Mouse (Mus musculus) cerebellum, postnatal 36 days (tissue): Measurements from ENCODE around the gene Irf3.

Experiments used
- DNase-seq, 2 experiments: peaks; one replicate each; pipeline ENCODE4 v3.0.0; 2021 to 2022; ENCODE audit warnings: mixed read lengths in 2 of 2

Irf3 gene

GRCm38 (mm10) chr7:44997231-44997939 lies at the start of gene Irf3:
Irf3 (plus strand) TSS chr7:44997648.
- peak; percentile 94 to 97 for DNase-seq

- DNase-seq = no peak
Observed at GRCm38 (mm10) chr7:44949922-44950321, 47.5 kb upstream of the Irf3 start.

GRCm38 (mm10) chr7:44951960-44952359 lies 45.5 kb upstream of the Irf3 start:
- no peak for DNase-seq

GRCm38 (mm10) chr7:44952611-44953306 lies 44.7 kb upstream of the Irf3 start:
- DNase-seq = peak; percentile 76 to 79

GRCm38 (mm10) chr7:44953561-44953960 lies 43.9 kb upstream of the Irf3 start:
- DNase-seq = no peak

GRCm38 (mm10) chr7:44954091-44954885 lies 43.2 kb upstream of the Irf3 start:
- DNase-seq = no peak

- no peak for DNase-seq
Observed at GRCm38 (mm10) chr7:44955628-44956027, 41.8 kb upstream of the Irf3 start.

- no peak for DNase-seq
Observed at GRCm38 (mm10) chr7:44956266-44956665, 41.2 kb upstream of the Irf3 start.

GRCm38 (mm10) chr7:44957183-44957835 lies 40.1 kb upstream of the Irf3 start:
- DNase-seq = no peak

GRCm38 (mm10) chr7:44958208-44958607 lies 39.2 kb upstream of the Irf3 start:
- peak; percentile 37 to 55 for DNase-seq

- DNase-seq = no peak
Observed at GRCm38 (mm10) chr7:44959281-44959680, 38.2 kb upstream of the Irf3 start.

GRCm38 (mm10) chr7:44959874-44960511 lies 37.5 kb upstream of the Irf3 start:
- DNase-seq = no peak

GRCm38 (mm10) chr7:44960512-44960910 lies 36.9 kb upstream of the Irf3 start:
- no peak for DNase-seq

GRCm38 (mm10) chr7:44962337-44962736 lies 35.1 kb upstream of the Irf3 start:
- no peak for DNase-seq

- no peak for DNase-seq
Observed at GRCm38 (mm10) chr7:44962831-44963230, 34.6 kb upstream of the Irf3 start.

GRCm38 (mm10) chr7:44964990-44965389 lies 32.5 kb upstream of the Irf3 start:
- DNase-seq = no peak

- no peak for DNase-seq
Observed at GRCm38 (mm10) chr7:44965975-44966374, 31.5 kb upstream of the Irf3 start.

GRCm38 (mm10) chr7:44966638-44967037 lies 30.8 kb upstream of the Irf3 start:
- DNase-seq = no peak

- DNase-seq = peak; percentile 73 to 79
Observed at GRCm38 (mm10) chr7:44970231-44970691, 27.2 kb upstream of the Irf3 start.

- no peak for DNase-seq
Observed at GRCm38 (mm10) chr7:44971142-44971541, 26.3 kb upstream of the Irf3 start.

GRCm38 (mm10) chr7:44973415-44974130 lies 23.9 kb upstream of the Irf3 start:
- DNase-seq = peak in 1 of 2 experiments; percentile 37
